8 mouse cellular contexts compared by ENCODE assay signal in the genomic region with DNA sequence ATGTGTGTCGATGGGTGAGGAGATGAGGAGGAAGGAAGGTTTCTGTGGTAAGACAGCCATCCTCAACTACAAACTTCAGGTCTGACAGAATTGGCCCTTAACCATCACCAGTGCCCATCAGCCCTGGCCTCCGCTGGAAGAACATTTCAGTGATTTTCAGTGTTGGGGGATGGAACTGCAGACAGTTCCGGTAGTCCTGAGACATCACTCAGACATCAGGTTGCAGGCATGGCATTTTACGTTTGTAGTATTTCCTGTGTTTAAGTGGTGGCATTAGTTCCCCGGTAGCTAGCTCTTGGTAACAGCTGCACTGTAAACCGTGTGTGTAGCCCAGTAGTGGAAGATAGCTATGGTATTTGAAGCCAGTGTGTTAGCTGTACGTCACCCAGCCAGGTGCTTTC. TPM values are rescaled to one million over a fixed set of nuclear protein-coding genes. Genes with fewer than 3 reads are reported as not detected.
DNase-seq lines count a peak whose midpoint lies in the region; ATAC-seq and TF ChIP-seq lines count a peak whose summit lies in the region.

No protein-coding gene starts in this region.

- H3K4me2 ChIP-seq in hindbrain, embryonic 15.5 days, result peak overlapping the region; percentile 83
- peak overlapping the region; percentile 97 for H3K4me2 ChIP-seq in midbrain, embryonic 16.5 days (ENCODE audit: low read length)

- no peak for ATAC-seq in hindbrain, embryonic 15.5 days (ENCODE audit: low FRiP score, low read depth)
- ATAC-seq in midbrain, embryonic 16.5 days, result no peak
- ATAC-seq in erythroid progenitor cell, adult 5-6 weeks (replicated peaks; ENCODE audit: low FRiP score, poor library complexity, severe bottlenecking), result no peak

- peak overlapping the region; percentile 95 for H3K4me3 ChIP-seq in heart, adult 2 months
- peak overlapping the region; percentile 9; the same call in 1 of the 2 replicates for H3K4me3 ChIP-seq in ES-Bruce4 (ENCODE audit: low read depth, low read length)
- H3K4me3 ChIP-seq in hindbrain, embryonic 15.5 days, result peak overlapping the region; percentile 86
- H3K4me3 ChIP-seq in midbrain, embryonic 16.5 days (ENCODE audit: low read depth, low read length), result peak overlapping the region; percentile 92

- peaks cover 14% of the 10 kb centered on the region for H3K79me2 ChIP-seq in heart, adult 2 months (replicated peaks; ENCODE audit: control insufficient read depth, insufficient read depth, low read length)

- no peaks in the 10 kb centered on the region for H3K9me3 ChIP-seq in ES-Bruce4 (replicated peaks; ENCODE audit: control insufficient read depth, insufficient read depth, low read length, poor library complexity, severe bottlenecking)
- no peaks in the 10 kb centered on the region for H3K9me3 ChIP-seq in hindbrain, embryonic 15.5 days
- H3K9me3 ChIP-seq in midbrain, embryonic 16.5 days (replicated peaks; ENCODE audit: control insufficient read depth, low read length, poor library complexity, severe bottlenecking), result no peaks in the 10 kb centered on the region

- no peak for TF ChIP-seq POLR2A in heart, adult 2 months (IDR thresholded peaks at IDR 0.05; ENCODE audit: insufficient read depth, low read depth, low read length)
- TF ChIP-seq POLR2A in ES-Bruce4 (IDR thresholded peaks at IDR 0.05; ENCODE audit: insufficient read depth, low read length), result no peak

- whole genome bisulfite sequencing in heart, adult 2 months, result 15% methylated on average over 7 of the region's 7 CpGs
- WGBS in hindbrain, embryonic 15.5 days, result 63% methylated on average over 7 of the region's 7 CpGs
- 69% methylated on average over 7 of the region's 7 CpGs for WGBS in midbrain, embryonic 16.5 days

- H3K27ac ChIP-seq in heart, adult 2 months, result peak overlapping the region; percentile 96
- H3K27ac ChIP-seq in ES-Bruce4 (ENCODE audit: insufficient read depth, low read length), result no peak overlapping the region
- no peak overlapping the region for H3K27ac ChIP-seq in hindbrain, embryonic 15.5 days (replicated peaks)
- no peak overlapping the region for H3K27ac ChIP-seq in midbrain, embryonic 16.5 days (ENCODE audit: low read length)

- H3K9ac ChIP-seq in heart, adult 2 months (ENCODE audit: low read depth, low read length), result peak overlapping the region; percentile 97
- no peak overlapping the region for H3K9ac ChIP-seq in ES-Bruce4 (ENCODE audit: low read depth, poor library complexity, severe bottlenecking)
- peak overlapping the region; percentile 100 for H3K9ac ChIP-seq in hindbrain, embryonic 15.5 days
- peak overlapping the region; percentile 99 for H3K9ac ChIP-seq in midbrain, embryonic 16.5 days (ENCODE audit: low read depth, low read length)

- H3K36me3 ChIP-seq in heart, adult 2 months (ENCODE audit: control insufficient read depth, insufficient read depth, low read length), result peaks cover 14% of the 10 kb centered on the region
- no peaks in the 10 kb centered on the region for H3K36me3 ChIP-seq in ES-Bruce4 (ENCODE audit: control insufficient read depth, insufficient read depth, low read length, poor library complexity, severe bottlenecking)
- no peaks in the 10 kb centered on the region for H3K36me3 ChIP-seq in hindbrain, embryonic 15.5 days
- peaks cover 3% of the 10 kb centered on the region for H3K36me3 ChIP-seq in midbrain, embryonic 16.5 days (ENCODE audit: control insufficient read depth, insufficient read depth, low read length)

- peak in 1 of 2 experiments; percentile 21 for DNase-seq in heart, adult 2 months
- no peak for DNase-seq in heart, postnatal 25 days (ENCODE audit: low spot score)
- DNase-seq in left cerebral cortex, postnatal 14 days (ENCODE audit: low spot score in 2 of 2), result no peak
- no peak for DNase-seq in embryo, embryonic 10.5 days (ENCODE audit: low spot score)

- TF ChIP-seq EP300 in heart, adult 2 months (IDR thresholded peaks at IDR 0.05; ENCODE audit: insufficient read depth, low read depth, low read length), result no peak
- TF ChIP-seq EP300 in ES-Bruce4 (IDR thresholded peaks at IDR 0.05; ENCODE audit: insufficient read depth, low read depth, low read length), result no peak

- intact Hi-C loops in heart, adult 2 months (cut with DNase I), result loop anchor here (2.0 kb wide), 1 partner anchor 56 kb away; no protein-coding TSS in a partner anchor
- intact Hi-C loops in heart, postnatal 25 days (cut with DNase I), result loop anchor here (5.0 kb wide), 1 partner anchor 59 kb away; no protein-coding TSS in a partner anchor
- intact Hi-C loops in left cerebral cortex, postnatal 14 days (cut with DNase I), result loop anchor here (5.0 kb wide), 2 partner anchors 139 to 154 kb away; a partner anchor contains a TSS

- TF ChIP-seq CTCF in heart, adult 2 months (IDR thresholded peaks at IDR 0.05), result no peak
- TF ChIP-seq CTCF in ES-Bruce4 (IDR thresholded peaks at IDR 0.05; ENCODE audit: low read depth, low read length), result no peak

- peaks cover 45% of the 10 kb centered on the region for H3K4me1 ChIP-seq in heart, adult 2 months (ENCODE audit: control insufficient read depth, insufficient read depth, low read length)
- H3K4me1 ChIP-seq in ES-Bruce4 (ENCODE audit: control insufficient read depth, insufficient read depth, low read length), result peaks cover 15% of the 10 kb centered on the region
- peaks cover 58% of the 10 kb centered on the region for H3K4me1 ChIP-seq in hindbrain, embryonic 15.5 days (replicated peaks)
- peaks cover 44% of the 10 kb centered on the region for H3K4me1 ChIP-seq in midbrain, embryonic 16.5 days (ENCODE audit: control insufficient read depth, insufficient read depth, low read length)

- H3K27me3 ChIP-seq in heart, adult 2 months (ENCODE audit: control insufficient read depth, insufficient read depth, low read length), result no peaks in the 10 kb centered on the region
- no peaks in the 10 kb centered on the region for H3K27me3 ChIP-seq in ES-Bruce4 (ENCODE audit: control insufficient read depth, insufficient read depth, low read length, poor library complexity, severe bottlenecking)
- no peaks in the 10 kb centered on the region for H3K27me3 ChIP-seq in hindbrain, embryonic 15.5 days
- no peaks in the 10 kb centered on the region for H3K27me3 ChIP-seq in midbrain, embryonic 16.5 days (ENCODE audit: control insufficient read depth, insufficient read depth, low read depth, low read length)

RNA-seq across cellular contexts. Expression of a gene that starts 2.0 kb away (rescaled TPM):
- 10 to 100 TPM; 56.4 to 67.2 TPM for total RNA-seq in heart, adult 2 months (2021)
- 45.8 and 66.5 TPM in 2 replicates for polyA plus RNA-seq in heart, adult 2 months (2012; rRNA removed)
- 10 to 100 TPM; 59.7 to 63.1 TPM for total RNA-seq in heart, postnatal 25 days (2021)
- 76.8 and 82.1 TPM in 2 replicates for polyA plus RNA-seq in ES-Bruce4 (2011; ENCODE audit: insufficient read depth, insufficient read length, low read depth, missing spikeins)
- 55.1 and 56.5 TPM in 2 replicates for polyA plus RNA-seq in hindbrain, embryonic 15.5 days (2015; fragmentation: Nextera tagmentation; extraction: Ambion mirVana)
- 52.1 and 57.3 TPM in 2 replicates for polyA plus RNA-seq in midbrain, embryonic 16.5 days (2015; fragmentation: Nextera tagmentation; extraction: Ambion mirVana)
- 100 to 1,000 TPM; 113 to 115 TPM for total RNA-seq in left cerebral cortex, postnatal 14 days (2021)
- total RNA-seq in erythroid progenitor cell, adult 5-6 weeks (2015; ENCODE audit: low replicate concordance), result 2.2 and 7.5 TPM in 2 replicates
- total RNA-seq in erythroid progenitor cell, adult 5-6 weeks (2017; ENCODE audit: low replicate concordance), result 3.0 and 11.6 TPM in 2 replicates

Comparison
In these comparisons a context has a peak if more than half of its experiments do, and no peak if none do; other contexts are left out.
1. H3K4me3 ChIP-seq: peak in every context shown above with its lines; median percentile 95 in heart, adult 2 months; 92 in midbrain, embryonic 16.5 days; 86 in hindbrain, embryonic 15.5 days; 9 in ES-Bruce4.
2. RNA of a gene that starts 2.0 kb away (total RNA-seq): 113 to 115 TPM in left cerebral cortex, postnatal 14 days, 56.4 to 67.2 TPM in heart, adult 2 months and 59.7 to 63.1 TPM in heart, postnatal 25 days; 2.2 to 11.6 TPM in erythroid progenitor cell, adult 5-6 weeks; every median in the first group is over 4 times any median in the second.